In the genomic region with DNA sequence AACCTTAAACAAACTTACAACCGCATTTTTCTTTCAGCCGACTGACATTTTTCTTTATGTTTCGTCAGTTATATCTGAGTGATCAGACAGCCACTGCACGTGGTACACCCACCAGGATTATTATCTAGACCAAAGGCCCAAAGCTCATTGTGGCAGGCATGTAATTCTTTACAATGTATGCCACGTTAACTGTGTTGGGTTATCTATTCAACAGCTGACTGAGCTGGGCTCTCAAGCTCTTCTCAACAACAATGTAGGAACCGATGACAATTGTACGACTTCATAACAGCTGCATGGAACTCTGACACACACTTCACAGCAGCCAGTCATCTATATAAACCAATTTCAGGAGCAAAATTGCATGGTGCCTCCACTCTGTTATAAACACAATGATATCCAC, we compare ENCODE assay signal across 22 mouse cellular contexts.
DNase-seq lines count a peak whose midpoint lies in the region; ATAC-seq and TF ChIP-seq lines count a peak whose summit lies in the region.
"Had no signal": no experiment of that assay in that cellular context is flagged by ENCODE, and none has a peak within 500 bp of the region (broad histone marks: within the 10 kb centered on the region; RNA-seq: fewer than 3 reads in every experiment).

No protein-coding gene starts in this region.

- H3K27me3 ChIP-seq in forebrain, embryonic 11.5 days (ENCODE audit: control insufficient read depth, insufficient read depth, low read length), result no peaks in the 10 kb centered on the region
- H3K27me3 ChIP-seq in forebrain, embryonic 12.5 days, result no peaks in the 10 kb centered on the region
- H3K27me3 ChIP-seq in hindbrain, embryonic 12.5 days, result no peaks in the 10 kb centered on the region
- H3K27me3 ChIP-seq in hindbrain, embryonic 14.5 days (ENCODE audit: control insufficient read depth, insufficient read depth, low read length), result no peaks in the 10 kb centered on the region
- H3K27me3 ChIP-seq in midbrain, embryonic 14.5 days (ENCODE audit: control insufficient read depth, insufficient read depth, low read length), result peaks cover 6% of the 10 kb centered on the region; the same call in 1 of the 2 replicates
- no peaks in the 10 kb centered on the region for H3K27me3 ChIP-seq in midbrain, postnatal 0 days (ENCODE audit: insufficient read depth, low read length)
- H3K27me3 ChIP-seq: CH12.LX; heart, embryonic 15.5 days had no signal

- no peaks in the 10 kb centered on the region for H3K36me3 ChIP-seq in forebrain, embryonic 11.5 days (ENCODE audit: control insufficient read depth, insufficient read depth, low read length)
- no peaks in the 10 kb centered on the region for H3K36me3 ChIP-seq in forebrain, embryonic 12.5 days (replicated peaks)
- no peaks in the 10 kb centered on the region for H3K36me3 ChIP-seq in hindbrain, embryonic 12.5 days
- no peaks in the 10 kb centered on the region for H3K36me3 ChIP-seq in hindbrain, embryonic 14.5 days (replicated peaks; ENCODE audit: control insufficient read depth, insufficient read depth)
- H3K36me3 ChIP-seq in midbrain, embryonic 14.5 days (ENCODE audit: control insufficient read depth, insufficient read depth, low read length), result no peaks in the 10 kb centered on the region
- H3K36me3 ChIP-seq in midbrain, postnatal 0 days (ENCODE audit: insufficient read depth, low read length), result no peaks in the 10 kb centered on the region
- H3K36me3 ChIP-seq: heart, embryonic 15.5 days had no signal

- no peak overlapping the region for H3K9ac ChIP-seq in forebrain, embryonic 11.5 days (ENCODE audit: low read length)
- H3K9ac ChIP-seq in forebrain, embryonic 12.5 days, result no peak overlapping the region
- H3K9ac ChIP-seq in hindbrain, embryonic 12.5 days, result no peak overlapping the region
- no peak overlapping the region for H3K9ac ChIP-seq in hindbrain, embryonic 14.5 days
- H3K9ac ChIP-seq in midbrain, embryonic 14.5 days (replicated peaks; ENCODE audit: low read length), result no peak overlapping the region
- H3K9ac ChIP-seq in midbrain, postnatal 0 days (replicated peaks; ENCODE audit: low read length, poor library complexity, severe bottlenecking), result no peak overlapping the region
- H3K9ac ChIP-seq: forebrain, postnatal 0 days; heart, embryonic 15.5 days had no signal

- H3K4me3 ChIP-seq in forebrain, embryonic 11.5 days (ENCODE audit: low read depth, low read length), result no peak overlapping the region
- H3K4me3 ChIP-seq in forebrain, embryonic 12.5 days (replicated peaks), result no peak overlapping the region
- no peak overlapping the region for H3K4me3 ChIP-seq in hindbrain, embryonic 12.5 days
- H3K4me3 ChIP-seq in hindbrain, embryonic 14.5 days (replicated peaks; ENCODE audit: low read length), result no peak overlapping the region
- no peak overlapping the region for H3K4me3 ChIP-seq in midbrain, embryonic 14.5 days (replicated peaks; ENCODE audit: low read depth, low read length)
- H3K4me3 ChIP-seq in midbrain, postnatal 0 days (ENCODE audit: low read depth, low read length), result no peak overlapping the region
- H3K4me3 ChIP-seq: heart, adult 2 months; heart, embryonic 15.5 days had no signal

- no peaks in the 10 kb centered on the region for H3K4me1 ChIP-seq in forebrain, embryonic 11.5 days (replicated peaks; ENCODE audit: control insufficient read depth, insufficient read depth, low read length)
- H3K4me1 ChIP-seq in forebrain, embryonic 12.5 days, result peaks cover 6% of the 10 kb centered on the region; the same call in 1 of the 2 replicates
- H3K4me1 ChIP-seq in hindbrain, embryonic 12.5 days, result peaks cover 5% of the 10 kb centered on the region; the same call in 1 of the 2 replicates
- H3K4me1 ChIP-seq in hindbrain, embryonic 14.5 days (replicated peaks; ENCODE audit: control insufficient read depth, insufficient read depth, low read length), result no peaks in the 10 kb centered on the region
- H3K4me1 ChIP-seq in midbrain, embryonic 14.5 days (ENCODE audit: control insufficient read depth, insufficient read depth, low read length), result peaks cover 6% of the 10 kb centered on the region; the same call in 1 of the 2 replicates
- H3K4me1 ChIP-seq in midbrain, postnatal 0 days (ENCODE audit: insufficient read depth, low read length), result no peaks in the 10 kb centered on the region
- H3K4me1 ChIP-seq: heart, embryonic 15.5 days had no signal

- WGBS in forebrain, embryonic 11.5 days, result 61% methylated on average over 7 of the region's 7 CpGs
- WGBS in forebrain, embryonic 12.5 days, result 48% methylated on average over 7 of the region's 7 CpGs
- WGBS in hindbrain, embryonic 12.5 days, result 40% methylated on average over 7 of the region's 7 CpGs
- 23% methylated on average over 7 of the region's 7 CpGs for WGBS in hindbrain, embryonic 14.5 days
- WGBS in midbrain, embryonic 14.5 days, result 11% methylated on average over 7 of the region's 7 CpGs
- WGBS in midbrain, postnatal 0 days, result 24% methylated on average over 7 of the region's 7 CpGs

- no peak for DNase-seq in forebrain, embryonic 11.5 days (ENCODE audit: low spot score)
- no peak for DNase-seq in hindbrain, embryonic 14.5 days (ENCODE audit: low spot score)
- DNase-seq in midbrain, embryonic 14.5 days, result peak; percentile 37
- no peak for DNase-seq in midbrain, postnatal 0 days (ENCODE audit: low spot score)
- DNase-seq in embryo, embryonic 11 days, result peak; percentile 16
- no peak for DNase-seq in layer of hippocampus, adult 11-12 months (ENCODE audit: low spot score)
- DNase-seq: adrenal gland, postnatal 14 days; cerebellum, adult 2 months; cerebellum, postnatal 10 days; forebrain, postnatal 0 days; gastrocnemius, postnatal 14 days; heart, adult 2 months; heart, postnatal 14 days; kidney, adult 11 months had no signal

- no peak overlapping the region for H3K27ac ChIP-seq in forebrain, embryonic 11.5 days (ENCODE audit: low read depth, low read length)
- no peak overlapping the region for H3K27ac ChIP-seq in forebrain, embryonic 12.5 days
- H3K27ac ChIP-seq in hindbrain, embryonic 12.5 days, result no peak overlapping the region
- no peak overlapping the region for H3K27ac ChIP-seq in hindbrain, embryonic 14.5 days
- no peak overlapping the region for H3K27ac ChIP-seq in midbrain, embryonic 14.5 days (replicated peaks; ENCODE audit: low read depth, low read length)
- no peak overlapping the region for H3K27ac ChIP-seq in midbrain, postnatal 0 days (ENCODE audit: low read depth, low read length)
- H3K27ac ChIP-seq: heart, adult 2 months; heart, embryonic 15.5 days; hindbrain, postnatal 0 days had no signal

- no peaks in the 10 kb centered on the region for H3K9me3 ChIP-seq in forebrain, embryonic 11.5 days (ENCODE audit: control insufficient read depth, low read length)
- no peaks in the 10 kb centered on the region for H3K9me3 ChIP-seq in forebrain, embryonic 12.5 days
- no peaks in the 10 kb centered on the region for H3K9me3 ChIP-seq in hindbrain, embryonic 12.5 days (replicated peaks)
- H3K9me3 ChIP-seq in hindbrain, embryonic 14.5 days (ENCODE audit: control insufficient read depth, low read length), result no peaks in the 10 kb centered on the region
- H3K9me3 ChIP-seq in midbrain, embryonic 14.5 days (ENCODE audit: control insufficient read depth, low read length), result no peaks in the 10 kb centered on the region
- no peaks in the 10 kb centered on the region for H3K9me3 ChIP-seq in midbrain, postnatal 0 days (ENCODE audit: low read length)
- H3K9me3 ChIP-seq: heart, embryonic 15.5 days had no signal

- H3K4me2 ChIP-seq in forebrain, embryonic 11.5 days (ENCODE audit: low read depth, low read length, severe bottlenecking), result no peak overlapping the region
- H3K4me2 ChIP-seq in forebrain, embryonic 12.5 days, result no peak overlapping the region
- H3K4me2 ChIP-seq in hindbrain, embryonic 12.5 days (replicated peaks), result no peak overlapping the region
- no peak overlapping the region for H3K4me2 ChIP-seq in hindbrain, embryonic 14.5 days (replicated peaks)
- peak overlapping the region; percentile 4; the same call in 1 of the 2 replicates for H3K4me2 ChIP-seq in midbrain, embryonic 14.5 days (ENCODE audit: low read length)
- H3K4me2 ChIP-seq in midbrain, postnatal 0 days (ENCODE audit: low read depth, low read length, poor library complexity, severe bottlenecking), result no peak overlapping the region
- H3K4me2 ChIP-seq: heart, embryonic 11.5 days; heart, embryonic 15.5 days had no signal

- ATAC-seq in forebrain, embryonic 11.5 days (replicated peaks; ENCODE audit: low FRiP score), result peak; percentile 36
- ATAC-seq in forebrain, embryonic 12.5 days (ENCODE audit: low FRiP score), result no peak
- peak; percentile 72 for ATAC-seq in hindbrain, embryonic 12.5 days (ENCODE audit: low FRiP score)
- no peak for ATAC-seq in hindbrain, embryonic 14.5 days (ENCODE audit: low FRiP score)
- ATAC-seq in midbrain, embryonic 14.5 days (ENCODE audit: low FRiP score, low TSS enrichment), result no peak
- no peak for ATAC-seq in midbrain, postnatal 0 days (ENCODE audit: low FRiP score)
- ATAC-seq: activated CD4-positive, CD25-positive, alpha-beta regulatory T cell, adult 4 months; forebrain, postnatal 0 days; hindbrain, postnatal 0 days; Patski had no signal

- no peak for TF ChIP-seq CTCF in midbrain, postnatal 0 days (IDR thresholded peaks at IDR 0.05)

Comparison
In these comparisons a context has a peak if more than half of its experiments do, and no peak if none do; other contexts are left out.
1. ATAC-seq: peak in forebrain, embryonic 11.5 days (single experiment) and hindbrain, embryonic 12.5 days (single experiment); none in forebrain, embryonic 12.5 days (single experiment), hindbrain, embryonic 14.5 days (single experiment), midbrain, embryonic 14.5 days (single experiment) and midbrain, postnatal 0 days (single experiment).
2. DNase-seq: peak in midbrain, embryonic 14.5 days (single experiment) and embryo, embryonic 11 days (single experiment); none in forebrain, embryonic 11.5 days (single experiment), hindbrain, embryonic 14.5 days (single experiment), midbrain, postnatal 0 days (single experiment) and layer of hippocampus, adult 11-12 months (single experiment).